Mouse (Mus musculus) spleen, embryonic (tissue): Measurements from ENCODE around the gene Slc26a11.

Experiments used
- CTCF ChIA-PET: fragments of 350-600 bp; sonication (Branson Sonifier 250); formaldehyde crosslinking; loops from one replicate; lab custom pipeline; 2022; lab: Charles Lee

Gene Slc26a11

DNA sequence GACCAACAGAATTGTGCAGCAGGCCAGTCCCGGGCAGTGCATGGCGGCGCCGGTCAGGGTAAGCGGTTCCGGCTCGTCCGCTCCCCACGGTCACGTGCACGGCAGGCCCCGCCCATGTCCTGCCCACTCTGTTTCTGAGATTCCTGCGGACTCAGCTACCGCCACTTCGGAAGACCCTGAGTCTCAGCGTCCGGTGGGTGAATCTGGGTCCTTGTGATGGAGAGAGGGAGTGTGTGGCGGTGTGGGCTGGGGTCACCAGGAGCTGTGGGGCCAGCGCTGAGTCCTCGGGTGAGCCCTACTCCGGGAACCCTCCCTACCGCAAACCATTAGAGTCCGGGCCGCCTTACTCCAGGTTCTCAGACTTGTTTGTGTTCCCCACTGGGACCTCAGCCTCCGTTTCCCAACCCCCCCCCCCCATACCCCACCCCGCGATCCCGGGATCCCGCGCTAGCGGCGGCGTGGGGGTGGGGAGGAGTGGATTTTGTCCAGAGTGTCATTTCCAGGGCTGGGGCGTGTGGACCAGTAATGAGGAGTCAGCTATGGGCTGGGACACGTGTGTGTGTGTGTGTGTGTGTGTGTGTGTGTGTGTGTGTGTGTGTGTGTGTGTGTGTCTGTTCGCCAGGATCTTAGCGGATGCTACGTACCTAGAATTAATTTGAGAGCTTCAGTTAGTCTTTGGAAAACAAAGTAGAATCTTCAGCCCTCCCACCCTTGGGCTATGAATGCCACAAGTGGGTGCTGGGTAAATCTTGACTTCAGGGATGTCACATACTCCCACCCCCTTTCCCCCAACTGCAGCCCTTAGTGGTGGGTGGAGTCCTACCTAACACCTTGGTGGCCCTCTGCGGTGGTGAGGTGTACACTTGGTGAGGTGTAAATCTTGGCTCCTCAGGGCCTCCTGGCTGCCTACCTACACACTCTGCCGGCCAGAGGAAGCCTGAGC lies at the start of gene Slc26a11, which contains the start of gene Sgsh:
Slc26a11 (plus strand) TSS at position 115 of the 943 bp plus-strand sequence.
Sgsh (minus strand) TSS at position 94 of the 943 bp plus-strand sequence.
- CTCF ChIA-PET = interaction anchor here (0.7 kb wide), 1 partner anchor 1039 kb away, joined by 5 read pairs; no protein-coding TSS in a partner anchor

DNA sequence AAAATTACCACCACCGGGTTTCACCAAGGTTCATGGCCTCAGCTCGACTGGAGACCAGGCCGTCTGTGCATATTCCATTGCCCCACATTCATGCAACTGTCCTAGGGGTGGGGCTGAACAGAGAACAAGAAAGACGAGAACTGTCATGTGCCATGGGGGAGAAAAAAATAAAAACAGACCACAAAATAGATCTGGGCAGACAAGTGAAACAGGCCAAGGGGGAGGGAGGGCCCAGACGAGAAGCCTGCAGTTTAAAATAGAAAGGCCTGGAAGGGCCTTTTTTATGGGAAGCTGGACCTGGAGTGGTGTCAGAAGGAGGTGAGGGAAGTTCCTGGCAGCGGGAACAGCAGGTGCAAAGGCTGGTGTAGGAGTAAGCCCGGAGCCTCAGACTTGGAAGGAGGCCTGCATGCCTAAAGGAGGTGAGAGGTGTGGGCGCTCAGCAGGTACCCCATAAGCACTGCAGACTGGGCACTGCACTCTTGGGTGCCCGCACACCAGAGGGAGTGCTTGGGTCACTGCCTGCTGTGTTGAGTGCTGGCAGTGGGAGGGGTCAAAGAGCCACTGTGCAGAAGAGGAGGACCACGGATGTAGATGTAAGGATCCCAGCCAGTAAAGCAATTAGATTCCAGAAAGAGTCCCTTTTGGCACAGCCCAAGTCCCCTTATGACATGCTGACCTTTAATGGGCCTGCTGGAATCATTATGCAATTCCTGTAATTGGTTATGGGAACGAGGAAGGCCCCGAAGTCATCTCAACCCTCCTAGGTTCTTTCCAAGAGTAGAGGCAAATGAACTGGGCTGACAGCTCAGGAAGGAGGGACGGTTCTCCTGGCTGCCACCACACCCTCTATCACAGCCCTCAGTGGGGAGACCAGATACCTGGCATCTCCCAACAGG lies 48.3 kb upstream of the Slc26a11 start:
- CTCF ChIA-PET = no interaction called here

DNA sequence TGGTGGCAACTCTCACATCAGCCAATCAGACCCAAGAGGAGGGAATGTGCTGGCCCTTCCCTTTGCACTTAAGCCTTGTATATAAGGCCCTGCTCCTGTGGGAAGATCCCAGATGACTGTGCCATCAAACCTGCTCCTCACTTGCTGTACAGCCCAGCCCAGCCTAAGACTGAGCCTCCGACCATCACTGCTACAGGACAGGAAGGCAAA lies 47.8 kb upstream of the Slc26a11 start, which contains the start of gene Card14:
Card14 (plus strand) TSS at position 111 of the 210 bp plus-strand sequence.
- CTCF ChIA-PET = no interaction called here

DNA sequence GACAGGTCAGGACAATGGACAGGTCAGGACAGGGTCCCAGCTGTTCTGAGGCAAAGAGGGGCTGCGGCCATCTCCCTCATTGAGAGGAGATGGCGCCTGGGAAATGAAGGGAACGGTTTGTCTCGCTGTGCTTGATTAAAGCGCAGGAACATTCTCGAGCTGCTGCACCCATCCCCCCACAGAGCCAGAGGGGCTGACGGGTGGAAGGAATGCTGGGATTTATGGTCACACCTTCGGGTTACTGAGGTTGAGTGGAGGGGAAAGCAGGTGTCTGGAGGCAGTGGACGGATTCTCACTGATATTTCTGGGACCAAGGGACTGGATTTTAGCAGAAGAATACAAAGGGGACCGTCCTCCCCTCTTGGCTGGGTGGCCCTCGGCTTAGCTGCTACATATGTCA lies 47.4 kb upstream of the Slc26a11 start:
- CTCF ChIA-PET = no interaction called here

GRCm38 (mm10) chr11:119310621-119311020 lies 44.7 kb upstream of the Slc26a11 start:
- CTCF ChIA-PET = no interaction called here

DNA sequence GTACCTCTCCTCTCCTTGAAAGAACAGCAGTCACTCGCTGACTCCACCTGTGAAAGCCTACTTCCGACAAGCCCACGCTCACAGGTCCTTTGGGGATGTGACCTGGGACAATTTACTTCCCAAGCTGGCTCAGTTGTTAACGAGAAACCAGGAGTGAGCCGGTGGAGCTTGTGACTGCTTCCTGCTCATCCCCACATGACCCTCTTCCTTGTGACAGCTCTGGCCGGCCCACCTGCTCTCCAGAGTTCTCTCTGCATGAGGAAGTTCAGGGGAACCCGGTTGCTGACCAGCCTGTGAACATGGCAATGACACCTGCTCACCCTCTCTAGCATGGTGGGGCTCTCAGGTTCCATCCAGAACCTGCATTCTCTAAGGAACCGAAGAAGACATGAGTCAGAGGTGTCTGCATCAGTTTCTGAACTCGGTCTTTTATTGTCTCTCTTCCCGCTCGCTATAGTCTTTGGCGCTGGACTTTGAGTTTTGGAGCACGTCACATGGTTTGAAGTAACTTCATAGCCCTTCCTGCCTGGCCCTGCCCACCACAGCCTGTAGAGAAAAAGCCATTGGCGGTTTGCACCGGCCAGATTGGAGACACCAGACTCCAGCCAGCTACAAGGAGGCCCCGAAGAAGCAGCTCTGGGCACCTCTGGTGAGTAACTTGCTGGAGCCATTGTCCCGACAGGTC lies 41.0 kb upstream of the Slc26a11 start:
- CTCF ChIA-PET = no interaction called here

DNA sequence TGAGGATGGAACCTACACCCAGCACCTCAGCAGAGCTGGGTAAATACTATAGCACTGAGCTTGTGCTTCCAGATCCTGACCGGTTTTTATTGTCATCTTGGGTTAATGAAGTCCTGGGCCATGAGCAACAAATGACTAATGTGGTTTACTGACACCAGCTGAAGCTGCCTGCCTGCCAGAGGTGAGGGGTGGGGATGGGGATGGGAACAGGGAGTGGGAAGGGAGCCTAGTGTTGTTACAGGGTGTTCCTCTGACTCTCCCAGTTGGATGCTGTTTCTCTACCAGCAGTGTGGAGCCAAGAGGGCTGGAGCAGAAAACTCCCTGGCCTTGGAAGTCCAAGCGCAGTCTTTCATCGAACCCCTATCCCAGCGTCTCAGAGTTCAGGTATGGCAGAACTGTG lies 38.6 kb upstream of the Slc26a11 start:
- CTCF ChIA-PET = no interaction called here

- CTCF ChIA-PET = no interaction called here
Measured at GRCm38 (mm10) chr11:119322521-119322920, 32.8 kb upstream of the Slc26a11 start.

DNA sequence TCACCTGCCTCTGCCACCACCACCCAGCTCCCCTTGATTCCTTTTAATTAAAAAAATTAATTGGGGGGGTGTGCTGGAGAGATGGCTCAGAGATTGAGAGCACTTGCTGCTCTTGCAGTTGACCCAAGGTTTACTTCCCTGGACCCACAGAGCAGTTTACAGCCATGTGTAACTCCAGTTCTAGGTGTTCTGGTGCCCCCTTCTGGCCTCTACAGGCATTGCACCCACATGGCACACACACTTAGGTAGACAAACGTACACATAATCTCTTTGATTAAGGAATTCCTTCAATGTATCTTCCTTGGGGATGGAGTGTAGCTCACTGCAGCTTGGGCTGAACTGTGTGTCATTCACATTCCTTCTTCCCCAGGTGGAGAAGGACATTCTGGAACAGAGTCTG lies 30.3 kb upstream of the Slc26a11 start:
- CTCF ChIA-PET = no interaction called here

- CTCF ChIA-PET = no interaction called here
Measured at GRCm38 (mm10) chr11:119330592-119330991, 24.8 kb upstream of the Slc26a11 start.

DNA sequence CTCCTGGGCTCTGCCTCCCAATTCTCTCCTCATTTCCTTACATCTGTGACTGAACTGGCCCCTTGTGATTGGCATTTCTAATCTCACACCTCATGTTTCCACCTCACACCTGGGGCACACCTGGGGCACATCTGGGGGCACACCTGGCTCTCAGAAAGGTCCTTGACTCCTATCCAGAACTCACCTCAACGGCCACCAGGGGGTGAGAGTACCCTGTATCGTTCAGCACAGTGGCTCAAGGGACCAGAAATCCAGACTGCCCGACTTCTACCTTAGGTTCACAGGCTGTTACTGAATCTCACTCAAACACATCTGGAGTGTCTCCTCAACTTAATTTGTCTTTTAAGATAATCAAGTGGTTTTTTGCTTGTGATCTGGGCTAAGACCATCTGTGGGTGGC lies 23.4 kb upstream of the Slc26a11 start:
- CTCF ChIA-PET = no interaction called here

DNA sequence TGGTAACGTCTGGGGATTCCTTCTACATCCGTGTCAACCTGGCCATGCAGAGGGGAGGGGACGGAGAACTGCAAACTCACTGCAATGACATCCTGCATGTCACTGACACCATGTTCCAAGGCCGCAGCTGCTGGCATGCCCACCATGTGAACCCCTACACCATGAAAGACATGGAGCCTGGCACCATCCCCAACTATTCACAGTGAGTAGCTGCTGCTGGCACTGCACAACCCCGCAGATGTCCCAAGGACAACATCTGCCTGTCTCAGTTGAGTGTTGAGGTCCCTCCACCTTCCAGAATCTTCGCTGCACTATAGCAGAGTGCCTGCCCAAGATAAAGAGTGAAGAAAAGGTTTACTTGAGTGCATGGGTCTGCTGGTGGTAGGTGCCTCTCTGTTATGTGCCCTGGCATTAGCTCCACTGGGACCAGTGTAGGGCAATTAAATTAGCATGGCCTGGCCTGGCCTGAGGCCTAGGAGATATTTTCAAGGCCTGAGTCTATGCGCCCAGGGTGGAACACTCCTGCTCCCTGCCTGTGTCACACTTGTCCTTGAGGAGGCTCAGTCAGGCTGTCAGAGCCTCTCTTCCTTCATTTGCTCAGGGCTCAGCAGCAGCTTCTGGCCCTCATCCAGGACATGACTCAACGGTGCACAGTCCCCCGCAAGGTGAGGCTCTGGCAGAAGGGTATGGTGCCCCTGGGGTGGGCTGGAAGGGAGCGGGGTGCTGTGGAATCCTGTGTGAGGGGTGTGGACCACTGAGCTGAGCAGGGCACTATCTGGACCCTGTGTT lies 16.9 kb upstream of the Slc26a11 start:
- CTCF ChIA-PET = no interaction called here

GRCm38 (mm10) chr11:119339179-119339578 lies 16.2 kb upstream of the Slc26a11 start:
- CTCF ChIA-PET = no interaction called here

- CTCF ChIA-PET = interaction anchor here (0.7 to 0.8 kb wide), 2 partner anchors 21 to 65 kb away, joined by 3 read pairs; no protein-coding TSS in a partner anchor
Measured at GRCm38 (mm10) chr11:119339637-119340036, 15.7 kb upstream of the Slc26a11 start.

GRCm38 (mm10) chr11:119344178-119344577 lies 11.2 kb upstream of the Slc26a11 start:
- CTCF ChIA-PET = no interaction called here

GRCm38 (mm10) chr11:119344865-119345264 lies 10.5 kb upstream of the Slc26a11 start:
- CTCF ChIA-PET = no interaction called here

GRCm38 (mm10) chr11:119347125-119347524 lies 8.2 kb upstream of the Slc26a11 start:
- CTCF ChIA-PET = no interaction called here

GRCm38 (mm10) chr11:119352113-119352512 lies 3.2 kb upstream of the Slc26a11 start:
- CTCF ChIA-PET = interaction anchor here (0.6 to 0.7 kb wide), 3 partner anchors 41 to 876 kb away, joined by 3 to 6 read pairs (median 4); no protein-coding TSS in a partner anchor

DNA sequence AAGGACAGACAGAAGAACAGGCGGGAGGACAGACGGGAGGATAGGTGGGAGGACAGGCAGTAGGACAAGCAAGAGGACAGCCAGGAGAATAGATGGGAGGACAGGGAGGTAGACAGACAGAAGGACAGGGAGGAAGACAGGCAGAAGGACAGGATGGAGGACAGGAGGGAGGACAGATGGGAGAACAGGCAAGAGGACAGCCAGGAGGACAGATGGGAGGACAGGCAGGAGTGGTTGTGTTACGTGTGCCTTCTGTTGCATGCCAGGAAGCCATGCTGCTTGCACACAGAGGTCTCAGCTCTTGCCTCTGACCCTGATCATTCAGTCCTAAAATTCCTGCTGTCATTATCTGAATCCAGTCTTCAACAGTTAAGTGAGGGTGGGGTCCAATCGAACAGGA lies 1.4 kb upstream of the Slc26a11 start:
- CTCF ChIA-PET = no interaction called here

DNA sequence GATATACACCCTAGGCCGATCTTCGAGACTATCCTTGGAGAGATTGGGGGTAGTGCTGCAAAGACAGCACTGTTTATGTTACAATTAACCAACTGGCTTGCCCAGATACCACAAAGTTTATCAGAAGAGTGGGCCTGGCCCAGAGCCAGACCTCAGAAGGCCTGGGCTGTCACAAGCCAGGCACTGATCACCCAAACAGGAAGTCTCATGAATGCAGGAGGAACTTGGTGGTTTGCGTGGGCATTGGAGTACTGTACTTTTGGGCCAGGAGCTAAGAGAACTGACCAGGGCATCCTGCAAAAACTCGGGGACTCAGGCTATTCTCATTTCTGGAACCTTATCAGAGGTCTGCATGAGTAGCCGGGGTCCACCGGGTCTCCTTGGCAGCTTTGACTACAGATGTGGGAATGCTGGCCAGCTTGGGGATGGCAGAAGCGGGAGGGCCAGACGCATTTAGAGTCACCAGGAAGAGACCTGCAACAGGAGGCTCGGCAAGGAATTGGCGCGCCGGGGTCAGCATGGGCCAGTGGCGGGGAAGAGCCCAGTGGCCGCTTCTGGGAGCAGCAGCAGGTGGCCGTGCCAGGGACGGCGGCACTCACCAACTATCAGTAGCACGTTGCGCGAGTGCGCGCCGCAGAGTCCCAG lies 437 bp upstream of the Slc26a11 start:
- CTCF ChIA-PET = no interaction called here
